8 mouse cellular contexts compared by ENCODE assay signal in the genomic region with DNA sequence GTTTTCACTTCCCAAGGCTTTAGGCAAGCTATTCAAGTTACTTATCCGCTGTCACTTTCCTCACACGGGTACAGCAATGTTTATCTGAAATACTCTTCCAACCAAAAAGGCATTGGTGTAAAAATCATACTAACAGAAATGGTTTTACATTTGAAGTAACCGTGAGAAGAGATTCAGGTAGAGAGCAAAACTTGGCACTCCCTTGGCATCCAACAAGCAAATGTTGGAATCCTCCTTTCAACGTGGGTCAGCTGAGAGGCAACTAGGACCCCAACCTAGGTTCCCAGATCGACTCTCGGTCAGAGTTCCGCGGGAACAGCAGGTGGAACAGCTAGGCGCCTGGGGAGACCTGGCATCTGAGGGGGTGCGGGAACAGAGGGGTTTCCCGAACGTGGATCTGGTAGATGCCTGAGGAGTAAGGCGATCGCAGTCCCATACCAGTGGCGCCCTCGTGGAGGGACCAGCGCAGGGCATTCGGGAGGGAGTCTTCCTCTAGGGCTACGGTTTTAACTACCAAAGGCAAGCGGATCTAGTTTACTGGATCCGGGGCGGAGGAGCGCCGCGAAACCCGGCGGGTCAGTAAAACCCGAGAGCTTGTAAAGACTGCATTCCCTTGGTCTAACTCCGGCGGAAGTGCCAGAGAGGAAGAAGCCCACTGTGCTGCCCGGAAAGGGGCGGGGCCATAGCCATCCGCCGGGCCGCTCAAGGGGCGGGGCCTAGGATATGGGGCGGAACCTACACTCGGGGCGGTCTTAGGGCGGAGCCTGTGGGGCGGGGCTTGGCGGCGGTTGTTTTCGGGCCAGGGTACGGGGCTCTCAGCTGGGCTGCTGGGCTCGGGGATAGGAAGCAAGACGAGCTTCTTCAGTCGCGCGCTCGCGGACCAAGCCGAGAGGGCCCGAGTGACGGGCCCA. TPM values are rescaled to one million over a fixed set of nuclear protein-coding genes. Genes with fewer than 3 reads are reported as not detected.
DNase-seq lines count a peak whose midpoint lies in the region; ATAC-seq lines count a peak whose summit lies in the region.

A gene (plus strand): TSS at position 781 of the 911 bp plus-strand sequence.

- H3K4me2 ChIP-seq in hindbrain, embryonic 14.5 days (replicated peaks): peak within 1 kb of the TSS; percentile 64

- H3K9me3 ChIP-seq in hindbrain, embryonic 14.5 days (ENCODE audit: control insufficient read depth, low read length): no peaks in the 10 kb centered on the region

- no peaks in the 10 kb centered on the region for H3K36me3 ChIP-seq in hindbrain, embryonic 14.5 days (replicated peaks; ENCODE audit: control insufficient read depth, insufficient read depth)

- H3K4me3 ChIP-seq in hindbrain, embryonic 14.5 days (replicated peaks; ENCODE audit: low read length): peak within 1 kb of the TSS; percentile 77

- ATAC-seq in hindbrain, embryonic 14.5 days (ENCODE audit: low FRiP score): peak; percentile 99

- DNase-seq in WW6 (ENCODE audit: low read depth, low spot score): peak; percentile 67
- peak; percentile 93 to 95 for DNase-seq in cerebellum, postnatal 36 days
- peak; percentile 95 for DNase-seq in frontal cortex, postnatal 36 days (ENCODE audit: low spot score in 2 of 2)
- DNase-seq in hindbrain, embryonic 14.5 days (ENCODE audit: low spot score): peak; percentile 95
- DNase-seq in layer of hippocampus, postnatal 36 days: peak; percentile 97
- DNase-seq in lung, postnatal 25 days (ENCODE audit: low spot score): peak; percentile 96
- DNase-seq in retina, adult 2 months (ENCODE audit: low read depth, low spot score): peak; percentile 76
- DNase-seq in thymus, postnatal 25 days: peak; percentile 100

- no peaks in the 10 kb centered on the region for H3K27me3 ChIP-seq in hindbrain, embryonic 14.5 days (ENCODE audit: control insufficient read depth, insufficient read depth, low read length)

- WGBS in hindbrain, embryonic 14.5 days: under 1% methylated on average over 55 of the region's 55 CpGs

- H3K27ac ChIP-seq in hindbrain, embryonic 14.5 days: peak within 1 kb of the TSS; percentile 69

- peaks cover 9% of the 10 kb centered on the region for H3K4me1 ChIP-seq in hindbrain, embryonic 14.5 days (replicated peaks; ENCODE audit: control insufficient read depth, insufficient read depth, low read length)

- peak within 1 kb of the TSS; percentile 82 for H3K9ac ChIP-seq in hindbrain, embryonic 14.5 days

RNA-seq across cellular contexts. Expression of the gene that starts here (rescaled TPM):
- 18.4 and 19.2 TPM in 2 replicates for polyA plus RNA-seq in hindbrain, embryonic 14.5 days (2014; fragmentation: Nextera tagmentation; extraction: Ambion mirVana)
- 10 to 100 TPM; 71.8 to 73.6 TPM for total RNA-seq in layer of hippocampus, postnatal 36 days (2021)

Comparison
In these comparisons a context has a peak if more than half of its experiments do, and no peak if none do; other contexts are left out.
1. Peak in every context shown above with its lines: DNase-seq, ATAC-seq, H3K4me3 ChIP-seq and H3K27ac ChIP-seq.